Mouse (Mus musculus) forebrain, postnatal 0 days (tissue): Measurements from ENCODE around the gene Rnase13. TPM values are rescaled to one million over a fixed set of nuclear protein-coding genes. Genes with fewer than 3 reads are reported as not detected.

Source experiments
- ATAC-seq: fragments of 200-750 bp; cut with Nextera tagmentation; 2 replicates; pipeline ENCODE4 v1.8.0; 2017; ENCODE audit warnings: mild to moderate bottlenecking, moderate library complexity
- DNase-seq: peaks from one replicate; pipeline ENCODE4 v3.0.0-alpha.2; 2015
- H3K27ac ChIP-seq: fragments of 300-500 bp; sonication (generic); 2 replicates; pipeline ENCODE4 v1.5.1; 2014; ENCODE audit warnings: low read depth, mild to moderate bottlenecking, antibody characterized with exemption, low read length, moderate library complexity, mixed read lengths
- H3K27me3 ChIP-seq: fragments of 300-500 bp; sonication (generic); 2 replicates; pipeline ENCODE4 v1.6.1; 2014; ENCODE audit warnings: mild to moderate bottlenecking, low read length, mixed read lengths; ENCODE audit not compliant: insufficient read depth
- H3K36me3 ChIP-seq: fragments of 300-500 bp; sonication (generic); 2 replicates; pipeline ENCODE4 v1.6.1; 2014; ENCODE audit warnings: mild to moderate bottlenecking, moderate library complexity; ENCODE audit not compliant: insufficient read depth
- H3K4me1 ChIP-seq: fragments of 300-500 bp; sonication (generic); 2 replicates; pipeline ENCODE4 v1.6.1; 2014; ENCODE audit warnings: antibody characterized with exemption; ENCODE audit not compliant: insufficient read depth
- H3K4me2 ChIP-seq: fragments of 300-500 bp; sonication (generic); 2 replicates; pipeline ENCODE4 v1.6.1; 2014; ENCODE audit warnings: low read depth, mild to moderate bottlenecking, moderate library complexity
- H3K4me3 ChIP-seq: fragments of 300-500 bp; sonication (generic); 2 replicates; pipeline ENCODE4 v1.5.1; 2014; ENCODE audit warnings: low read depth, low read length, mixed read lengths
- H3K9ac ChIP-seq: fragments of 300-500 bp; sonication (generic); 2 replicates; pipeline ENCODE4 v1.6.1; 2014; ENCODE audit warnings: mild to moderate bottlenecking
- H3K9me3 ChIP-seq: fragments of 300-500 bp; sonication (generic); 2 replicates; pipeline ENCODE4 v1.6.1; 2016; ENCODE audit warnings: low read length
- CTCF ChIP-seq: sonication (generic); IDR thresholded peaks from 2 replicates; pipeline ENCODE4 v1.5.1; 2016; ENCODE audit warnings: antibody characterized with exemption, control low read depth, low read depth
- WGBS: fragments of 180-500 bp; shearing (Covaris S2); extraction: QIAGEN DNeasy Blood & Tissue Kit; methylation state at CpG from one replicate; pipeline ENCODE4 v1.1.7; 2014; 5-methylcytosine and 5-hydroxymethylcytosine counted together
- polyA plus RNA-seq: library from polyadenylated mRNA; unstranded; fragments of >200 nt; fragmentation: Nextera tagmentation; extraction: Ambion mirVana; gene quantifications from 2 replicates; pipeline ENCODE4 v1.2.1, GENCODE M21; 2015
- total RNA-seq: library from RNA; depleted of rRNA; stranded (reverse); fragments of >200 nt; gene quantifications from 2 replicates; pipeline ENCODE4 v1.2.3, GENCODE M21; 2014

Gene Rnase13
- total and polyA plus RNA-seq, 2 experiments from 2014 or later: not detected

GRCm38 (mm10) chr14:51903782-51904181, 18.8 kb downstream of the Rnase13 start:
- Histone ChIP-seq H3K4me1 (no peaks in the 10 kb centered on the region), H3K4me2 (no peak overlapping the region), H3K27me3 (no peaks in the 10 kb centered on the region), H3K9me3 (no peaks in the 10 kb centered on the region), H3K27ac (no peak overlapping the region), H3K36me3 (peaks cover 17% of the 10 kb centered on the region; the same call in 1 of the 2 replicates), H3K4me3 (no peak overlapping the region), H3K9ac (no peak overlapping the region)
- DNase-seq (no peak), ATAC-seq (no peak)
- WGBS: 93% methylated on average over 9 of the region's 9 CpGs
- TF ChIP-seq CTCF: no peak

DNA sequence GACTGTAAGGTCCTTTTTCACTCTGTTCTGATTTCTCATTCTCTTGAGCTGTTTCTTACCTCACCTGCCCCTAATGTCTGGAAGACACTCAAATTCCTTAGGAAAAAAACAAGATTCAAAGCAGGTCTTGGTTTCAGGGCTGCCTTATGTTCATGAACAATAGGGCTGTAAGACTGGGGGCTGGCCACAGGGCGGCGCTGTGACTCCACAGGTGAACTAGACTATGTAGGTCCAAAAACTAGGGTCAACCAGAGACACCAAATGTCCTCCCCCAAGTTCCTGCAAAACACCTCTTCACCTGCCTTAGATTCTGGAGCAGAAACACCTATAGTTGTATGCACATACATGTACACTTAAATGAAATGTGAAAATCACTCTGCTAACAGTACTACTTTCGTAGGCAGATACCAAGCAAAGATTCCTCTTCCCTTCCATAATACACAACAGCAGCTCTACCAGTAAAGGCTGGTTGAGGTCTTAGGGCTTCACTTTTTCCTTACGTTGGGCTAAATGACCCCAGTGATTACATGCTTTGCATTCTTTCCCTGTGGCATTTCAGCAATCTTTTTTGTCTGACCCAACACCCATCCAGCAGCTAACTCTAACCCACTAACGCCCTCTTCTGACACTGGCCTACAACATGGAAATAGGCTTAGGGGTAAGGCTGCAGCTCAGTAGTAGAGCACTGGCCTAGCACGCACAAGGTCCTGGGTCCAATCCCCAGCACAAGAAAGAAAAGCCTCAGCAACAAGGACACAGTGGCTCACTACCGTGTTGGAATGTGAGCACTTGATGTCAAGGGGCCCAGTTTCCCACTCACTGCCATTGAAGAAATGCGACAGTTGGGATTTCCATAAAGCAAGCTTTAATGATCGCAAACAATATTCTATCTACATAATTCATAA, 19.5 kb downstream of the Rnase13 start:
- Histone ChIP-seq H3K4me1 (no peaks in the 10 kb centered on the region), H3K36me3 (peaks cover 15% of the 10 kb centered on the region; the same call in 1 of the 2 replicates), H3K27me3 (no peaks in the 10 kb centered on the region), H3K9me3 (no peaks in the 10 kb centered on the region), H3K9ac (no peak overlapping the region), H3K27ac (no peak overlapping the region), H3K4me3 (no peak overlapping the region), H3K4me2 (no peak overlapping the region)
- ATAC-seq (peak; percentile 79), DNase-seq (peak; percentile 78)
- TF ChIP-seq CTCF: peak; percentile 91
- 58% methylated on average over 9 of the region's 9 CpGs for WGBS

DNA sequence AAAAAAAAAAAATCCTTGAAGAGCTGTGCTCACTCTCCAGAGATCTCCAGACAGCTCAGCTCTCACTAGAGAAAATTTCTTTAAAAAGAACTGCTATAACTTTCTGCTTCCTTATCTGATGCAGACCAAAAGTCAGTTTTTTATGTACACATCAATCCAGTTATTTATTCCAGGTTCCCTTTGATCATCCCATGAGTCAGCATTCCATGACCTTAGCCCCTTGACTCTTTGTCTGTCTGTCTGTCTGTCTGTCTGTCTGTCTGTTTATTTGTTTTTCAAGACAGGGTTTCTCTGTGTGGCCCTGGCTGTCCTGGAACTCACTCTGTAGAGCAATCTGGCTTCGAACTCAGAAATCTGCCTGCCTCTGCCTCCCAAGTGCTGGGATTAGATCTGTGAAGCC, 23.2 kb downstream of the Rnase13 start:
- 90% methylated on average over 1 of the region's 1 CpGs for WGBS
- H3K9ac ChIP-seq: no peak overlapping the region
- no peak for DNase-seq
- H3K27me3 ChIP-seq: no peaks in the 10 kb centered on the region
- H3K4me2 ChIP-seq: no peak overlapping the region
- 0 out of 2 replicates have a peak, but pooled peaks cover 3% of the 10 kb centered on the region for H3K36me3 ChIP-seq
- ATAC-seq: no peak
- no peaks in the 10 kb centered on the region for H3K9me3 ChIP-seq
- TF ChIP-seq CTCF: no peak
- H3K4me3 ChIP-seq: no peak overlapping the region
- no peaks in the 10 kb centered on the region for H3K4me1 ChIP-seq
- no peak overlapping the region for H3K27ac ChIP-seq

- Histone ChIP-seq H3K27me3 (no peaks in the 10 kb centered on the region), H3K4me2 (no peak overlapping the region), H3K4me1 (no peaks in the 10 kb centered on the region), H3K27ac (no peak overlapping the region), H3K36me3 (peaks cover 20% of the 10 kb centered on the region), H3K9ac (no peak overlapping the region), H3K9me3 (no peaks in the 10 kb centered on the region), H3K4me3 (no peak overlapping the region)
- TF ChIP-seq CTCF: no peak
- DNase-seq: no peak
- 58% methylated on average over 8 of the region's 8 CpGs for WGBS
- no peak for ATAC-seq
These were observed 25.9 kb downstream of the Rnase13 start for GRCm38 (mm10) chr14:51896539-51897170.

- WGBS: 87% methylated on average over 6 of the region's 6 CpGs
- TF ChIP-seq CTCF: no peak
- no peaks in the 10 kb centered on the region for H3K4me1 ChIP-seq
- no peaks in the 10 kb centered on the region for H3K9me3 ChIP-seq
- no peak overlapping the region for H3K27ac ChIP-seq
- ATAC-seq (no peak), DNase-seq (no peak)
- H3K9ac ChIP-seq: no peak overlapping the region
- peaks cover 26% of the 10 kb centered on the region for H3K36me3 ChIP-seq
- no peaks in the 10 kb centered on the region for H3K27me3 ChIP-seq
- no peak overlapping the region for H3K4me3 ChIP-seq
- H3K4me2 ChIP-seq: no peak overlapping the region
These were observed 26.6 kb downstream of the Rnase13 start for GRCm38 (mm10) chr14:51896019-51896418.

- Histone ChIP-seq H3K27me3 (no peaks in the 10 kb centered on the region), H3K4me3 (no peak overlapping the region), H3K4me2 (no peak overlapping the region), H3K36me3 (peaks cover 36% of the 10 kb centered on the region), H3K27ac (no peak overlapping the region), H3K9me3 (no peaks in the 10 kb centered on the region), H3K9ac (no peak overlapping the region), H3K4me1 (no peaks in the 10 kb centered on the region)
- no peak for TF ChIP-seq CTCF
- whole genome bisulfite sequencing: 83% methylated on average over 14 of the region's 14 CpGs
- DNase-seq (no peak), ATAC-seq (peak; percentile 10; the same call in 1 of the 2 replicates)
These were observed 27.5 kb downstream of the Rnase13 start for GRCm38 (mm10) chr14:51895071-51895470.

- WGBS: 74% methylated on average over 3 of the region's 3 CpGs
- Histone ChIP-seq H3K9me3 (no peaks in the 10 kb centered on the region), H3K4me2 (no peak overlapping the region), H3K27me3 (no peaks in the 10 kb centered on the region), H3K9ac (no peak overlapping the region), H3K27ac (no peak overlapping the region), H3K4me3 (no peak overlapping the region), H3K4me1 (no peaks in the 10 kb centered on the region), H3K36me3 (peaks cover 48% of the 10 kb centered on the region)
- no peak for DNase-seq
- no peak for TF ChIP-seq CTCF
- no peak for ATAC-seq
These were observed 28.8 kb downstream of the Rnase13 start for GRCm38 (mm10) chr14:51893809-51894208.
